Mouse (Mus musculus) G1E (cell line): Measurements from ENCODE around the gene Slc6a1. TPM values are rescaled to one million over a fixed set of nuclear protein-coding genes. Genes with fewer than 3 reads are reported as not detected.
"Not testable (repeated sequence)": the region's sequence is repeated elsewhere in the genome, so short reads cannot be mapped to it uniquely, and the experiment has no call there.

Source experiments
- ATAC-seq: 2 replicates; pipeline ENCODE4 v1.8.0; 2016; ENCODE audit warnings: mild to moderate bottlenecking; ENCODE audit not compliant: insufficient number of reproducible peaks, poor library complexity, low FRiP score, severe bottlenecking; ENCODE audit errors: extremely low read depth
- DNase-seq: peaks from one replicate; pipeline ENCODE4 v3.0.0; 2012; ENCODE audit warnings: low spot score
- H3K27me3 ChIP-seq: 2 replicates; pipeline ENCODE4 v1.6.1; 2012; ENCODE audit warnings: mild to moderate bottlenecking, low read length, inconsistent platforms; ENCODE audit not compliant: insufficient read depth
- H3K36me3 ChIP-seq: replicated peaks from 2 replicates; pipeline ENCODE3; 2012; ENCODE audit warnings: mild to moderate bottlenecking, inconsistent platforms
- H3K4me1 ChIP-seq: 2 replicates; pipeline ENCODE4 v1.6.1; 2012; ENCODE audit warnings: low read depth, low read length, inconsistent platforms, mixed read lengths; ENCODE audit not compliant: insufficient read depth
- H3K4me3 ChIP-seq: 2 replicates; pipeline ENCODE4 v1.5.1; 2012; ENCODE audit warnings: low read depth, mild to moderate bottlenecking, inconsistent platforms, low read length, moderate library complexity, mixed read lengths
- H3K9me3 ChIP-seq: replicated peaks from 2 replicates; pipeline ENCODE4 v1.6.1; 2012; ENCODE audit warnings: inconsistent platforms
- CTCF ChIP-seq: IDR thresholded peaks from 2 replicates; pipeline ENCODE4 v1.5.1; 2012; ENCODE audit warnings: low read depth, low read length, inconsistent platforms, mixed read lengths
- GATA1 ChIP-seq: IDR thresholded peaks from 2 replicates; pipeline ENCODE4 v1.6.1; 2012; ENCODE audit warnings: borderline replicate concordance, low read length, inconsistent platforms, mixed read lengths
- GATA2 ChIP-seq: IDR thresholded peaks from 2 replicates; pipeline ENCODE4 v1.6.1; 2012; ENCODE audit warnings: low read depth, low read length, inconsistent platforms, borderline replicate concordance
- POLR2AphosphoS5 ChIP-seq: IDR thresholded peaks from 2 replicates; pipeline ENCODE4 v1.6.1; 2012; ENCODE audit warnings: low read depth, low read length, inconsistent platforms; ENCODE audit not compliant: insufficient replicate concordance
- TAL1 ChIP-seq: conservative IDR thresholded peaks from 2 replicates; pipeline ENCODE4 v1.6.1; 2012; ENCODE audit warnings: low read depth, low read length, inconsistent platforms, mixed read lengths
- polyA plus RNA-seq: library from polyadenylated mRNA; stranded (reverse); fragments of >175 nt; gene quantifications from 2 replicates; pipeline ENCODE4 v1.2.3, GENCODE M21; 2012
- total RNA-seq, 2 experiments: library from RNA; stranded (forward) in 1 of 2; stranded (reverse) in 1 of 2; fragments of 200-1000 nt in 1 of 2; fragments of >200 nt in 1 of 2; fragmentation: Nextera tagmentation in 1 of 2; gene quantifications; 2 replicates each; pipeline ENCODE4 v1.2.3; 2014 to 2017

The Slc6a1 gene
- total and polyA plus RNA-seq, 3 experiments: 0.27 TPM; not detected in 2

DNA sequence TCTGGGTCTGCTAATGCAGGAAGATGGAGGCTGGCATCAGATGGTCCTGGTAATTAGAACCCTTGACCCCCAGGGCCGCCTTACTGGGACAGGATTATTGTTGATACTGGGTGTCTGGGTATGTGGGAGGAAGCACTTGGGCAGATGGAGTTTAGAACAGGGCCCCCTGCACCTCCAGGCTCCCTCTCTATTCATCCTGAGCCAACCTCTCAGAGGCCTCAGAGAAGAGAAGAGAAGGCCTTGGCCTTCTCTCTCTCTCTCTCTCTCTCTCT is 54.4 kb downstream of the Slc6a1 start:
- H3K4me3 ChIP-seq: no peak overlapping the region; the same call in 1 of the 2 replicates
- ATAC-seq (no peak), DNase-seq (no peak)
- peaks cover 96% of the 10 kb centered on the region for H3K9me3 ChIP-seq
- H3K27me3 ChIP-seq: no peaks in the 10 kb centered on the region
- TF ChIP-seq TAL1: no peak
- TF ChIP-seq GATA2: no peak
- TF ChIP-seq POLR2AphosphoS5: no peak
- no peak for TF ChIP-seq GATA1
- no peak for TF ChIP-seq CTCF
- H3K36me3 ChIP-seq: no peaks in the 10 kb centered on the region
- no peaks in the 10 kb centered on the region for H3K4me1 ChIP-seq

DNA sequence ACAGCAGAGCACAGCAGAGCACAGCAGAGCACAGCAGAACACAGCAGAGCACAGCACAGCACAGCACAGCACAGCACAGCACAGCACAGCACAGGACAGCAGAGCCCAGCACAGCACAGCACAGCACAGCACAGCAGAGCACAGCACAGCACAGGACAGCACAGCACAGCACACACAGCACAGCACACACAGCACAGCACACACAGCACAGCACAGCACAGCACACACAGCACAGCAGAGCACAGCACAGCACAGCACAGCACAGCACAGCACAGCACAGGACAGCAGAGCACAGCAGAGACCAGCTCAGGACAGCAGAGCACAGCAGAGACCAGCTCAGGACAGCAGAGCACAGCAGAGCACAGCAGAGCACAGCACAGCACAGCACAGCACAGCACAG is 58.9 kb downstream of the Slc6a1 start:
- not testable (repeated sequence) for H3K36me3 ChIP-seq, H3K4me1 ChIP-seq, ATAC-seq, H3K4me3 ChIP-seq, H3K27me3 ChIP-seq, DNase-seq
- H3K9me3 ChIP-seq: peaks cover 90% of the 10 kb centered on the region

DNA sequence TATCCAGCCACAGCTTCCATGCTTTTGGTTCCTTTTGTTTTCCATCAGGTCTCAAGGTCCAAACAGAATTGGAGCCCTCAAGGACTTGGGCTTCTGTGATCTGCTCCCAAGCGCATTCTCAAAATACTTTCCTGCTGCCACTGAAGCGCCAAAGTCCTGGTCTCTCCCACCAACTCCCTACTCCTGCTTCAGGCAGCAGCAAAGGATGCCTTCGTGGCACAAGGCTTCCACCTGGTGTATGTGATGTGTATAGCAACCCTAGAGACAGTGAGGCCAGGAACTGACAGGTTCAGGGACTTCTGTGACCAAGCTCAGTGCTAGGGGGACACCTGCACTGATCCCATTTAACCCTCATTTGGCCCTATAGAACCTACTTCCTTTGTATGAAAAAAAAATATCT is 61.3 kb downstream of the Slc6a1 start:
- Histone ChIP-seq H3K4me1 (no peaks in the 10 kb centered on the region), H3K9me3 (peaks cover 89% of the 10 kb centered on the region), H3K4me3 (no peak overlapping the region), H3K36me3 (no peaks in the 10 kb centered on the region), H3K27me3 (no peaks in the 10 kb centered on the region)
- ATAC-seq (no peak), DNase-seq (no peak)
- no peak for TF ChIP-seq POLR2AphosphoS5
- no peak for TF ChIP-seq CTCF

GRCm38 (mm10) chr6:114345156-114345555 is 62.7 kb downstream of the Slc6a1 start:
- peak overlapping the region; percentile 6; the same call in 1 of the 2 replicates for H3K4me3 ChIP-seq
- TF ChIP-seq CTCF (no peak), TAL1 (no peak), GATA2 (no peak), POLR2AphosphoS5 (no peak), GATA1 (no peak)
- ATAC-seq: no peak
- H3K4me1 ChIP-seq: no peaks in the 10 kb centered on the region
- H3K9me3 ChIP-seq: peaks cover 87% of the 10 kb centered on the region
- DNase-seq: no peak
- H3K36me3 ChIP-seq: no peaks in the 10 kb centered on the region
- H3K27me3 ChIP-seq: no peaks in the 10 kb centered on the region

- H3K4me3 ChIP-seq: no peak overlapping the region
- peaks cover 89% of the 10 kb centered on the region for H3K9me3 ChIP-seq
- ATAC-seq (no peak), DNase-seq (no peak)
- TF ChIP-seq CTCF: no peak
- no peak for TF ChIP-seq TAL1
- TF ChIP-seq GATA2: no peak
- no peak for TF ChIP-seq POLR2AphosphoS5
- no peak for TF ChIP-seq GATA1
- no peaks in the 10 kb centered on the region for H3K27me3 ChIP-seq
- no peaks in the 10 kb centered on the region for H3K36me3 ChIP-seq
- no peaks in the 10 kb centered on the region for H3K4me1 ChIP-seq
These were observed 65.7 kb downstream of the Slc6a1 start for GRCm38 (mm10) chr6:114347831-114348754.

- no peak overlapping the region for H3K4me3 ChIP-seq
- ATAC-seq (no peak), DNase-seq (no peak)
- H3K27me3 ChIP-seq: no peaks in the 10 kb centered on the region
- TF ChIP-seq CTCF: no peak
- no peak for TF ChIP-seq GATA2
- TF ChIP-seq POLR2AphosphoS5: no peak
- TF ChIP-seq TAL1: no peak
- no peak for TF ChIP-seq GATA1
- H3K9me3 ChIP-seq: peaks cover 81% of the 10 kb centered on the region
- no peaks in the 10 kb centered on the region for H3K4me1 ChIP-seq
- H3K36me3 ChIP-seq: no peaks in the 10 kb centered on the region
These were observed 72.2 kb downstream of the Slc6a1 start for GRCm38 (mm10) chr6:114354635-114355034.

DNA sequence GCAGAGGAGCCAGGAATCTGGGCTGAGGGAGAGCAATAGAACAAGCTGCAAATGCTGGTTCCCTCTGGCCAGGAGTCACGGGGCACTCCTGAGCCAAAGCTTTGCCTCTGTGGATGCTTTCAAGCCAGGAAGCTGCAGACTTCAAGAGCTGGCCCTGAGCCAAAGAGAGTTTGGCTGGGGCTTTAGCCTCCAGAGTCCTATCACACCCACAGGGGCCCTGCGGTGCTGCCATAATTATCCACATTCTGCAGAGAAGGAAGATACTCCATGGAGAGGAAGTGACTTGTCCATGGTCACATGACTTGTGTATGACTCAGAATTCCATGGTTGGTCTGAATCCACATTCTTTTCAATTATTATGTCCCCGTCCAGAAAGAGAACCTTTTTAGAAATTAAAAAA is 75.7 kb downstream of the Slc6a1 start:
- Histone ChIP-seq H3K4me1 (no peaks in the 10 kb centered on the region), H3K27me3 (no peaks in the 10 kb centered on the region), H3K9me3 (peaks cover 77% of the 10 kb centered on the region), H3K36me3 (no peaks in the 10 kb centered on the region), H3K4me3 (no peak overlapping the region)
- no peak for TF ChIP-seq POLR2AphosphoS5
- TF ChIP-seq CTCF: no peak
- no peak for TF ChIP-seq GATA1
- TF ChIP-seq GATA2: no peak
- no peak for TF ChIP-seq TAL1
- ATAC-seq (no peak), DNase-seq (no peak)
